Mouse (Mus musculus): ENCODE results near the gene Tshb.

The Tshb gene

GRCm38 (mm10) chr3:102782618-102783017 lies at the start of gene Tshb:
Tshb (minus strand) TSS chr3:102782718.
- no peak for DNase-seq

- peak; percentile 89 to 91 for DNase-seq
Measured at GRCm38 (mm10) chr3:102803937-102804336, 21.4 kb upstream of the Tshb start.

GRCm38 (mm10) chr3:102787369-102787768 lies 4.9 kb upstream of the Tshb start:
- peak; percentile 14 to 24 for DNase-seq

- DNase-seq = no peak
Measured at GRCm38 (mm10) chr3:102773018-102773417, 9.5 kb downstream of the Tshb start.

GRCm38 (mm10) chr3:102764850-102765249 lies 17.7 kb downstream of the Tshb start:
- DNase-seq = no peak

- no peak for DNase-seq
Measured at GRCm38 (mm10) chr3:102763713-102764400, 18.7 kb downstream of the Tshb start.

GRCm38 (mm10) chr3:102762388-102762787 lies 20.1 kb downstream of the Tshb start:
- DNase-seq = no peak

GRCm38 (mm10) chr3:102760236-102760635 lies 22.3 kb downstream of the Tshb start:
- no peak for DNase-seq

GRCm38 (mm10) chr3:102757019-102757418 lies 25.5 kb downstream of the Tshb start:
- no peak for DNase-seq

- DNase-seq = peak; percentile 66 to 72
Measured at GRCm38 (mm10) chr3:102755801-102756200, 26.7 kb downstream of the Tshb start.

GRCm38 (mm10) chr3:102752457-102752856 lies 30.1 kb downstream of the Tshb start:
- no peak for DNase-seq

- DNase-seq = no peak
Measured at GRCm38 (mm10) chr3:102752053-102752452, 30.5 kb downstream of the Tshb start.

GRCm38 (mm10) chr3:102751536-102751935 lies 31.0 kb downstream of the Tshb start:
- no peak for DNase-seq

- no peak for DNase-seq
Measured at GRCm38 (mm10) chr3:102751136-102751535, 31.4 kb downstream of the Tshb start.

- no peak for DNase-seq
Measured at GRCm38 (mm10) chr3:102748686-102749085, 33.8 kb downstream of the Tshb start.

GRCm38 (mm10) chr3:102748038-102748437 lies 34.5 kb downstream of the Tshb start:
- DNase-seq = no peak

- no peak for DNase-seq
Measured at GRCm38 (mm10) chr3:102746174-102746573, 36.3 kb downstream of the Tshb start.

GRCm38 (mm10) chr3:102744657-102745056 lies 37.9 kb downstream of the Tshb start:
- no peak for DNase-seq

- no peak for DNase-seq
Measured at GRCm38 (mm10) chr3:102743781-102744471, 38.6 kb downstream of the Tshb start.

GRCm38 (mm10) chr3:102743202-102743601 lies 39.3 kb downstream of the Tshb start:
- DNase-seq = no peak

- DNase-seq = no peak
Measured at GRCm38 (mm10) chr3:102742725-102743124, 39.8 kb downstream of the Tshb start.

- DNase-seq = no peak
Measured at GRCm38 (mm10) chr3:102738926-102739325, 43.6 kb downstream of the Tshb start.

- DNase-seq = peak; percentile 41 to 46
Measured at GRCm38 (mm10) chr3:102738161-102738901, 44.2 kb downstream of the Tshb start.

- no peak for DNase-seq
Measured at GRCm38 (mm10) chr3:102737106-102737505, 45.4 kb downstream of the Tshb start.
